Mouse (Mus musculus): ENCODE data around the gene Ptpn1. TPM values are rescaled to one million over a fixed set of nuclear protein-coding genes. Genes with fewer than 3 reads are reported as not detected.

Ptpn1 gene
- total RNA-seq (2023), result 139 to 159 TPM (median 150 TPM) in 4 replicates

DNA sequence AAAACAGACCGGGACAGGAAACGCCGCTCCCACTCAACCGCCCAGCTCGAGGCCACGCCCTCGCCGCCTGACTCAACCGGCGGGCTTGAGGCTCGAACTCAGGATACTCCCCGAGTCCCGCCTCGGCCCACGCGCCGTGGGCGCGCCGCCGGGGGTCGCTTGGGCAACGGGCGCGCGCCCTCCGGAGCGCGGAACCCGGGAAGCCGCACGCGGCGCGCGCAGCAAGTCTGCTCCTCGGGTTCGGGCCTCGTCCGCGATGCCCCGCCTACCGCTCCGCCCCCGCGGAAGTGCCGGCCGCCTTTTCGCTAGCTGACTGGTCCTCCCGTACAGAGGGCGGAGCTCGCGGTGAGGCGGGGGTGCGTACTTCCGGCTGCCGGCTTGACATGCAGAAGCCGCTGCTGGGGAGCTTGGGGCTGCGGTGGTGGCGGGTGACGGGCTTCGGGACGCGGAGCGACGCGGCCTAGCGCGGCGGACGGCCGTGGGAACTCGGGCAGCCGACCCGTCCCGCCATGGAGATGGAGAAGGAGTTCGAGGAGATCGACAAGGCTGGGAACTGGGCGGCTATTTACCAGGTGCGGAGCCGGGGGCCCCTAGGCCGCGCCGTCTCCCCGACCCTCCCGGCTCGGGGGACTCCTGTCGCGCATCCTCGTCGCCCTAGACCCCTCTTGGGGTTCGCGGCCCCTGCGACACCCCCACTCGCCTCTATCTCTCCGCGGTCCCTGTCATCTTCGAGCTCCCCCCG, at the start of gene Ptpn1:
Gene Ptpn1, plus strand, starts transcription at position 73 of the 742 bp plus-strand sequence.

DNA sequence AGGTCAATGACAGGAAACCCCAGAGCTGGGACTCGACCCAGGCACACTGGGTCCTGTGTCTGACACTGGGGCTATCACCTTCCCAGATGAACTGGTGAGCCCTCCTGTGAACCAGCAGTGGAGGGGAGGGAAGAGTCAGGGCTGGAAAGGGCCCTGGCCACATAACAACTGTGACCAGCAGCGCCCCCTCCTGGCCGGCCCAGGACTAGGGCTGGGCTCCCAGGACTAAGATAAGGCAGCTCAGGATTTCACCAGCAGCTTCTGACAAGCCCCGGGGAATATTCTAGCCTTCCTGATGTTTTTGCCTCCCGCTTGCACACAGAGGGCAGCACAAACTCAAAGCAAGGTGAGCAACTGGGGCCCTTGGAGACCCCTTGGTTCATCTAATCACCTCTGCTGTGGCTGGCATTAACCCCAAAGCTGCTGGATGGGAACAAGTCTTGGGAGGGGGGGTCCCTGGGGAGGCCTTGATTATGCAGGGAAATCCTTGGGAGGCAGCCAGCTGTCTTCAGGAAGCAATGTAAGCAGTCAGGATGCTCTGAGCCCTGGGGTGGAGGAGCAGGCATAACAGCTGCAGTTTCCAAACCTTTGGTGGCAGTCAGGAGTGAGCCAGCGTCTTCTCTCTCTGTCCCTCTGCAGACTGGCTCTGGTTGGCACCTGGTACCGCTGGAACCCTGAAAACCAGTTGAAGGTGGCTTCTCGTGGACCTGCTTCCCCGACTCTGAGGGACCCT, 78.2 kb downstream of the Ptpn1 start, which contains the start of gene Ripor3:
Gene Ripor3, minus strand, starts transcription at position 683 of the 733 bp plus-strand sequence.

Other genes with a start within 250 kb of the Ptpn1 start
- gene Cebpb, start 243.1 kb upstream of the Ptpn1 start, total RNA-seq (2023), result 100 to 111 TPM (median 104 TPM) in 4 replicates
- 74.0 to 89.5 TPM (median 84.6 TPM) in 4 replicates for gene Tmem189, start 242.2 kb upstream of the Ptpn1 start, total RNA-seq (2023)
- 0.19 to 0.37 TPM in 2 of 4 replicates, not detected in the others for gene Ripor3, start 78.6 kb downstream of the Ptpn1 start, total RNA-seq (2023)
- gene Pard6b, start 148.9 kb downstream of the Ptpn1 start, total RNA-seq (2023), result 1.7 to 3.3 TPM (median 2.4 TPM) in 4 replicates

Data from B cell, adult 62 days (primary cell).